Mouse (Mus musculus) left cerebral cortex, adult 11 months (tissue): ENCODE measurements around the gene Pim3.

Experiments
- DNase-seq: peaks from one replicate; pipeline ENCODE4 v3.0.0; 2022; ENCODE audit warnings: low spot score

Gene Pim3

DNA sequence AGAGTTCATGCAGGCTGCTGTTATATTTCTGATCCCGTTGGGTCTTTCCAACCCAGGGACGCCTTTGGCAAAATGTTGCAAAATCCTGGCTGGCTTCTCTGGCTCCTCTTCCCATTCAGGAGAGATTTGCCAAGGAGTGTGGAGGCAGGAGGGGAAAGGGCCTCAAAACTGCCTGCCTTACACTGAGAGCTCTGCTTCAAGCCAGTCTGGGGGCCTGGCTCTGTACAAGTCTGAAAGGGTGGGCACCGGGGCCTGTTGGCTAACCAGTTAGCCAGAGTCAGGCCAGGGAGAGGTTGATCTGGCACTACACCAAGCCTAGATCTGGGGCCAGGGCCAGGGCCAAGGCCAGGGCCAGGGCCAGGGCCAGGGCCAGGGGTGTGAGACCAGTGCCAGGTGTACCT, 3.8 kb upstream of the Pim3 start:
- no peak for DNase-seq

DNA sequence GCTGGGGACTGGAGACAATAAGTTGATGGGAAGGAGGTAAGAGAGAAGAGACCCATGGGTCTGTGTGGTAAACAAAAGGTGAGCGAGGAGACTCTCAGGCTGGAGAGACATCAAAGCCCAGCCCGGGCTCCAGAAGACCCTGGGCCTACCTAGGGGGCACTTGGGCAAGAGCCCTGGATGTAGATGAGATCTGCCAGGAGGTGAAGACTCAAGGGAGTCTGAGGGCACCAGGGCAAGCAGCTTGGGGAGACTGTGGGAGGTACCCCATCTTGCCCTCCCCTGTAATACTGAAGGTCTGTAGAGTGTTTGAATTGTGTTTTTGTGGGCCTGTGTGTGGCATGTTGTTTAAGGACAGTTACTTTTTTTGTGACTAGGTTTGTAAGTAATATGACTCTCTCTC, 3.3 kb upstream of the Pim3 start:
- DNase-seq, result no peak

DNA sequence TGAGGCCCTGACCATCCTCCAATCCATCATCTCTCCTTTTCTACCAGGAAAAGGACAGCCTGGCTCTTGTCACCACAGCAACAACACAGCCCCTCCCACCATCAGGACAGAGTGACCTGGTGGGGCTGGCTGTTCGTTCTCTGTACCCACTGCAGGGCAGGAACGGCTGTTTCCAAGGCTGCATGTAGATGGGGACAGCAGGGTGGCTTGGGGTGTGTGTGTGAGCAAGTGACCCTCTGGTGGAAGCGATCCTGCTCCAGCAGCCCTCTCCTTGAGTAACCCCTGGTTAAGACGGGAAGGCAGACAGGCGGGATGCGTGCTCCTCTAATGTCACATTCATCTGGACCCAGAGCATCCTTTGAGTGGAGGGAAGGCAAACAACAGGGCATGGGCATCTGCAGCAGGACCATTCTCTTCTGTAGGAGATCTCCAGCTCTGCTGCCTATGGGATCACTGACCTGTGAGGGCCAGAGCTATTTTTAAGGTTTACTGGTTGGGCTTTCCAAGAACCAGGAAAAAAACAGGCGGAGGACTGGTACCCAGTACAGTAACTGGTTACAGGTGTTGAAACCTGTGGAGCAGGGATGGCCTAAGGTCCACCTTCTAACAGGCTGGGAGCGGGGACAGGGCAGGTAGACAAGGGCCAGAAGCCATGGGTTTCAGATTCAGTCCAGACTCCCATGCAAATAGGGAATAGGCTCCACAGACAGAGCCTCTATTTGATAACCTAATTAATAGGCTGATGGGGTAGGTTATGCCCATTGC, 2.6 kb upstream of the Pim3 start:
- DNase-seq, result no peak

DNA sequence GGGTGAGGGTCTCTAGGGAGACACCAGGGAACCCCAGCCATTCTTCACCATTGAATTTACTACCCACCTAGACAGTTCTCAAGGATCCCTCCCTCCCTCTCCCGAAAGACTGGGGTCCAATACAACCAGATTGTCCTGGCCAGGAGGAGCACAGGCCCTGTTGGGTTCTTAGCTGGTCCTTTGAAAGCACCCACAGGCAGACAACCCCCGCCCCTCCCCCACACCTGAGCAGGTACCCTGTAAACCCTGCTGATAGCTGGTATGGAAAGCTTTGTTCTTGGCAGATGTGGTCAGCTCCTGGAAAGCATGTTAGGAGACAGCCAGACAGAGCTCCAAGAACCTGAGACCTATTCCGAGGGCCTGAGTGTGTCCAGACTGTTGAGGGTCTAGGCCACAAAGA, 1.2 kb upstream of the Pim3 start:
- DNase-seq, result no peak

DNA sequence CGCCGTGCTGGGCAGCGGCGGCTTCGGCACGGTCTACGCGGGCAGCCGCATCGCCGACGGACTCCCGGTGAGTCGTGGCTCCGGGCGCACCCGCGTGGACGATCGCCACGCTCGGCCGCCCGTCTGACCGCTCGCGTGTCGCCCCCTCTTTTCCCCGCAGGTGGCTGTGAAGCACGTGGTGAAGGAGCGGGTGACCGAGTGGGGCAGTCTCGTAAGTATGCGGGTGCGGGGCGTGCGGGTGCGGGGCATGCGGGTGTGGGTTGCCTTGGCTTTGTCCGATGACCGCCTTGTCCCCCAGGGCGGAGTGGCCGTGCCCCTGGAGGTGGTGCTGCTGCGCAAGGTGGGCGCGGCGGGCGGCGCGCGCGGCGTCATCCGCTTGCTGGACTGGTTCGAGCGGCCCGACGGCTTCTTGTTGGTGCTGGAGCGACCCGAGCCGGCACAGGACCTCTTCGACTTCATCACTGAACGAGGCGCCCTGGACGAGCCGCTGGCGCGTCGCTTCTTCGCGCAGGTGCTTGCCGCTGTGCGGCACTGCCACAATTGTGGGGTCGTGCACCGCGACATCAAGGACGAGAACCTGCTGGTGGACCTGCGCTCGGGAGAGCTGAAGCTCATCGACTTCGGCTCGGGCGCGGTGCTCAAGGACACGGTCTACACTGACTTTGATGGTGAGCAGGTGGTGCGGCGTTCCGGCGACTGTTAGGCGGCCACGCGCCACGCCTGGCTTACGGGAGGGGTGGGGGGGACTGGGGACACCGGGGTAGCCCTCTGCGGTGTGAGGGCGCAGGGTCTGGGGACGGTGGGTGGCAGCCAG, 1.1 kb downstream of the Pim3 start:
- DNase-seq, result no peak

DNA sequence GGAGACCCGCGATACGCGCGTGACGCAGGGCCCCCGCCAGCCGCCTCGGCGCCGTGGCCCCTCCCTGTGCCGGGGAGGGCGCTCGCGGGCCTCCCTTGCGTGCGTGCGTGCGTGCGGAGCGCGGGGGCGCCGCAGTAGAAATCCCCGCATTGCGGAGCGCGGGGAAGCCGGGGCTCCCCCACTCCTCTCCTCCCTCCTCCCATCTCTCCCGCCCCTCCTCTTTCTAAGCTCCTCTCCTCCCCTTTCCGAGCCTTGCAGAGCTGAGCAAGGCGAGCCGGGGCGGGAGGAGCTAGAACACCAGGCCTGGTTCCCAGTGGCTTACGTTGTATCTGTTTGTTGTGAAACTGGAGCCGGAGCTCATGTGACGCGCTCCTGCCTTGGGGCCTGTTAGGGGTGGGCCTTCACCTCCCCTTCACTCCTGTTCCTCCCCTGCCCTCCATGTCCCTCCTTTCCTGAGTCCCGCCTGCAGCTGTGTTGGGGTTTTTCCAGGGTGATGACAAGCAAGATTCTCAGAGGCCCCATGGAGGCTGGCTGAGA, 1.8 kb downstream of the Pim3 start:
- DNase-seq, result peak; percentile 86

DNA sequence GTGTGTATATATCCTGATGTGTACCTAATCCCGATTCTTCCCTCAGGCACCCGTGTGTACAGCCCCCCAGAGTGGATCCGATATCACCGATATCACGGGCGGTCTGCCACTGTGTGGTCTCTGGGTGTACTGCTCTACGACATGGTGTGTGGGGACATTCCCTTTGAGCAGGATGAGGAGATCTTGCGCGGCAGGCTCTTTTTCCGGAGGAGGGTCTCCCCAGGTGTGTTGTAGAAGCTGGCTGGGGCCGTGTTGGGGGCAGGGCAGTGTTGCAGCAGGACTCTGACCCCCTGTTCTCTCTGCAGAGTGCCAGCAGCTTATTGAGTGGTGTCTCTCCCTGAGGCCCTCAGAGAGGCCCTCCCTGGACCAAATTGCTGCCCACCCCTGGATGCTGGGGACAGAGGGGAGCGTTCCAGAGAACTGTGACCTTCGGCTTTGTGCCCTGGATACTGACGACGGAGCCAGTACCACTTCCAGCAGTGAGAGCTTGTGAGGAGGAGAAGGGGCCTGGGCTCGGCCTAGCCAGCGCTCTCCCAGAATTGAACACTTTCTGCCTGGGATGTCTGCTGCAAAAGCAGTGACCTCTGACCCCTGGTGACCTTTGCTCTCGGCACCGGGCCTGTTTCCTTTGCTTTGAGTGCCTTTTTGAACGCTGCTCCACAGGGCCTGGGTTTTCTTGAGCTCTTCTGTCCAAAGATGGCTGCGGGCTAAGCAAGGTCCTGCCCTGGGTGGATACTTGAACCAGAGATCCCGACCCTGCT, 2.5 kb downstream of the Pim3 start:
- no peak for DNase-seq

DNA sequence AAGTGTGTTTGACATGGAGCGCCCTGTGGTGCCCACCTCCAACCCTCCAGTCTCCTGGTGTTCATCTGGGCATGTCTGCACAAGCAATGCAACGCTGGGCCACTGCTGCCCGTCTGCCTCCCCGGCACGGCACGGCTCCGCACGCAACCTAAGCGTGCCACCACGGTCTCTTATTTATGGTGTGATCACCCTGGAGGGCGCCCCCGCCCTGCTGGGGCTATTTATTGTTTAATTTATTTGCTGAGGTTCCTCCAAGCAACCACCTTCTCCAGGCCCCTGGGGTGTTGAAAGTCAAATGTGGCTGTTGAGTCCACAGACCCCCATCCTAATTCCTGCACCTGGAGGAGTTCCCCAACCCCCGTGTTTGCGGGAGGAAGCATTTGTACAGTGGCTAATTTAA, 3.1 kb downstream of the Pim3 start:
- no peak for DNase-seq

DNA sequence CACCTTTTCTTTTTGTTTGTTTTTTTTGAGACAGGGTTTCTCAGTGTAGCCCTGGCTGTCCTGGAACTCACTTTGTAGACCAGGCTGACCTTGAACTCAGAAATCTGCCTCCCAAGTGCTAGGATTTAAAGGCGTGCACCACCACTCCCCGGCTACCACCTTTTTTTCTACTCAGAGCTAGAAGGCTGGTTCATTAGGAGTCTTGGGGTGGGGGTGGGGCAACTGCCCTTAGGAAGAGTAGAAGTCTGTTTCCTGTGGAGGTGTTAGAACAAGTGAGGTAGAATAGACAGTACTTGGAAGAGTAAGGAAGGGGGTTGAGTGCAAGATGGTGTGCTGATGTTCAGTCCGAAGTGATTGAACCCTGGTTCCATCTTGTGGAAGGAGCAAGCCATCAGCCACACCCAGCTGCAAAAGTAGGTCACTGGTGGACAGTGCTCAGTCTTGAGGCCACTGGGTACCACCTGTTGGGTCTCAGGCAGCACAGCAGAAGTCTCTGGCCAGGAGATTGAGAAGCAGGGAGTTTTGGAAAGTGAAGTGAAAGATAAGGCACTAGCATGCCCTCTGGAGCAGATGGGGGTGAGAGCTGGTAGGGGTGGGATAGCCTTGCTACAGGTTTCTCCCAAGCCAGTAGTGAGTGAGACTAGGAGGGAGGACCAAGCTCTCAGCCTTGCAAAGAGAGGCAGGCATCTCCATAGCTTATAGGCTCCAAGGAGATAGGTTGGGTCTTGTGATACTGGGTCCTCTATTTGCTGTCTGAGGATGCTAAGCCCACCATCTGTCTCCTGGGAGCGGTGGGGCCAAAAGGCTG, 4.1 kb downstream of the Pim3 start:
- no peak for DNase-seq

DNA sequence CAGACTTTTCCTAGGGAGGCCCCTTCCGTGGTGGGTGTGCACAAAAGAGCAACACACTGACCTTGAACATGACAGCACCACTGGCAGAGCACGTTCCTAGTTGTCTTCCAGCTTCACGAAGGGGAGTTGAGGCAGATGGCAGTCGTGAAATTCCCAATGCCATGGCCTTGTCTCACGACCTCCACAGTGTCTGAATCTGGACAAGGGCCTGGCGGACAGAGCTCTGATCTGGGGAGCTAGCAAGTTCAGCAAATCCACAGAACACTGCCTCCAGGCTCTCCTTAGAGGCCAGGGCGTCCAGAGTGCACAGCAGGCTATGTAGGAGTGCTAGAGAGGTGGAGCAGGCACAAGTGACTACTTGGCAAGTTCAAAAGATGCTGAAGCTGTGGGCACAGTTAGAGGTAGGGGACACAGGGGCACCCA, 5.0 kb downstream of the Pim3 start:
- no peak for DNase-seq

DNA sequence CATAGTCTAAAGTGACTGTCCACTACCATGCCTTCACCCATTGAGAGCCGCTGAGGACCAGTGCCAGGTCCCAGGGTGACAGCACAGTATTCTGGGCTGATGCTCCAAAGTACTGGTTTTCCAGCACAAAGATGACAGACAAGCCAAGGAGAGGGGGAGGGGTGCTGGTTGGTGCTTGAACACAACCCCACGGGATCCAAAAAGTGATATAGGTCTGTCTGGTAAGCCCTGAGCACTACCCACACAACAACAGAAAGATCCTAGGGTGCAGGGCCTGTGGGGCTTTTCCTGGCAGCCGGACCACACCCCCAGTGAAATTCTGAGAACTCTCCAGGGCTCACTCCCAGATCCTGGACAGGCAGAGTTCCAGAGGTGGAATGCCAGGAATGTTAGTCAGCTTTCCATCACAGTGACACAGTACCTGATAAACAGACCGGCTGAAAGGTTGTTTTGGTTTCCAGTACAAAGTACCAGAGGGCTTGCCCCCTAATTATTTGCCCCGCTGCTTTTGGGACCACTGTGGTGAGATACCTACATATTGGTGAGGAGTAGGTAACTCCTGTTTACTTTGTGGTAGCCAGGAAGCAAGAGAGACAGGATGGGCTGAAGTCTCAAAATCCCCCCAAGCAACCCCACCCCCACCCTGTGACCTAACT, 5.5 kb downstream of the Pim3 start:
- DNase-seq, result no peak

DNA sequence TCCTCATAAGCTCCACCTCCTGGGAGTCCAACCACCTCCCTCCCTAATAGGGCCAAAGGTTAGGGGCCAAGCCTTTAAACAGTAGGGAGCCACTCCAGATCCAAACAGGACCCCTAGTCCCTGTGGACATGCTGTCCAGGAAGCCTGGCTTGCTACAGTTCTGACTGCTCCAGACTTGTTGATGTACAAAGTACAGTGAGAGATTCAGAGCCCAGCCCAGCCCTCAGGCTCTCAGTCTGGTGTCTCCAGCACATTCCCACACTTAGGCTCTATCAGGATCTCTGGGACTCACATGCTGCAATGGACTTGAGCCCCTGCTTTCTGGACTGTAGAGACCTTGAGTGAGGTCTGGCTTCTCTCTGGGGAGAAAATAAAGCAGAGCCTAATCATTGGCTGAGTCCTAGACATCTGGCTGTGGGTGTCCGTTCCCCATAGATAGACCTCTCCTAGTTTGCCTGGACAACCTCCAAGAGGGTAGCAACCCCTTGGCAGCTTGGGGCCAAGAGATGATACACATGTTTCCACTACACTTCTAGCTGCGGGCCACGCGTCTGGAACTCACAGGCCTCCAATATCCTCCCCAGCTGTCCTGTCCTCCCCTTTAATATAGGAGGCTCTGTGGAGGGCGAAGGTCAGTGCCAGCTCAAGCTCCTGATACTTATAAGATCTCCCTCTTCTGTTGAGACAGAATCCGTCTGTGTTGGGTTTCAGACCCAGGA, 6.2 kb downstream of the Pim3 start:
- no peak for DNase-seq

DNA sequence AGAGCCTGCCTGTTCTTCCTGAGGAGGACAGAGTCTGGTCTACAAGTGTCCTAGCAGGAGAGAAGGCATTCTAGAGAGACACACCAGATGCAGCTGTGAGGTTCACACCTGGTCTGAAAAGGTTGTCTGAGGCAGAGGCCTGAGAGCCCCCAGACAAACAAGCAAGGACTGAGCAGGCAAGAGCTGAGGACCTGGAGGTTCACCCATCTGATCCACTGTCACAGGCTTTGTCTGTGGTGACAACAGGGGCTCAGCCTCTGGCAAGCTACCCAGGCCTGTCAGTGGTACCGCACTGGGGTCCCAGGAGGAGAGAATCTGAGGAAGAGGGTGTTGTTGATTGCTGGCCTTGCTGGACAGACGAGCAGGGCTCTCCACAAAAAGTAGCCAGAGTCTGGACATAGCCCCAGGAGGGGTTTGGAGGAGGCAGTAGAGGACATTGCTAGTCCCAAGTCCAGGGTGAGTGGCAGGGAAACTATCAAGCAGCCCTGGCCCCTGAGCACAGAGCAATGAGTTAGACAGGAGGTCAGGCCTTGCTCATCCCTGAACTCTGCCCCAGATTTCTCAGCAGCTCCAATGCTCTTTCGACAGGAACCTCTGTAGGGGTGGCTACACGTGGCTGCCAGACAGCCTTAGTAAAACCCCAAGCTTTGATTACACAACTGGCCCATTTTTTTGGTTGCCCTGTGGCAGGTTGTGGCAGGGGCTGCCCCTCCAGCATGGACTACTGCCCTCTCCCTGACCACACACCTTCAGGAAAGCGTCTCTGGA, 8.6 kb downstream of the Pim3 start:
- DNase-seq, result no peak

DNA sequence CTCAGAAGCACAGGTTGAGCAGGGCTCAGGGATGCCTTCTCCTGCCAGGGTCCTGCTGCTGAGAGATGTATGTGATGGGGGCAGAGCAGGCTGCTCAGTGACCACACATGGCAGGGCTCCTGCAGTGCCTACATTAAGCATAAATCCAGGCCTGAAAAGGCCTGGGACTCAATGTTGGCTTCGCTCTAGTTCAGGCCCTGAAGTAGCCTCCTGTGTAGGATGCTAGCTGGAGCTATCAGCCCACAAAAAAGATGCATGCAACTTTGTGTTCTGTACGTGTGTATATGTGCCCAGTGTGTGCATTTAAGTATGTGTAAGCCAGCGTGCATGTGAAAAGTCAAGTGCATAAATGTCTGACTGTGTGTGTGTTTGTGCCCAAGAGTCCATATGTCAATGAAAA, 12.1 kb downstream of the Pim3 start:
- DNase-seq, result no peak

DNA sequence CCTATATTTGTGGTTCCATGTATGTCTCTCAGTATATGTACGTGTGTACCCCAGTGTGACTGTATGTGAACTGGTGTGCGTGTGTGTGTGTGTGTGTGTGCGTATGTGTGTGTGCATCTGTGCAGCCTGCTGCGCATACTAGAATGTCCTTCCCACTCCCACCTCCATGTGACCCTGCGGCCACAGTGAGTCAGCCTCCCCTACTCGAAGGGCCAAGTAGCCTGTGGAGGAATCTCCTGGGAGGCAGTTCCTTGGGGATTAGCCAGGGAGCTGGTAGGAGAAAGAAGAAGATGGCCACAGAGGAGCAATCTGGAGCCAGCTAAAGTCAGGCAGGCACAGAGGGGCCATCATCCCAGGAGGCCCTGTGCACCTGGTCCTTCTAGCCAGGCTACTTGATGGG, 12.5 kb downstream of the Pim3 start:
- no peak for DNase-seq

DNA sequence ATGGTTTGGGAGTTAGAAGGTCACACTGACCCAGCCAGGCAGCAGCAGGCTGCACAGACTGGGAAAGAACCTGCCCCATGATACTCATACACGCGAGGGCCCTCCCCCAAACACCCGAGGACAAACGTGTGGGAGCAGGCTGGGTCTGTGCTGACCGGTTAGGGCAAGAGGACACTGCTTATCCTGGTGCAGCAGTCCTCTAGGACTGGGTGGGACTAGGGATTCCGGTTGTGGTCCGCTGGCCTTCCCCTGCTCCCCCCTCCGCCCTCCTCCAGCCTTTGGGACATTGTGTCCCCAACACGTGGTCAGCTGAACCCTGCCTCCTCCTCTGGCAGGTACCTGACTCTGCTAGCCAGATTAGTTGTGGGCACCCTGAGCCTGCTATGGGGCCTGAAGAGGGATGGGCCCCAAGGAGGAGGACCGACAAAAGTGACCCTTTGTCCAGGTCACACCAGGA, 13.7 kb downstream of the Pim3 start:
- DNase-seq, result no peak

DNA sequence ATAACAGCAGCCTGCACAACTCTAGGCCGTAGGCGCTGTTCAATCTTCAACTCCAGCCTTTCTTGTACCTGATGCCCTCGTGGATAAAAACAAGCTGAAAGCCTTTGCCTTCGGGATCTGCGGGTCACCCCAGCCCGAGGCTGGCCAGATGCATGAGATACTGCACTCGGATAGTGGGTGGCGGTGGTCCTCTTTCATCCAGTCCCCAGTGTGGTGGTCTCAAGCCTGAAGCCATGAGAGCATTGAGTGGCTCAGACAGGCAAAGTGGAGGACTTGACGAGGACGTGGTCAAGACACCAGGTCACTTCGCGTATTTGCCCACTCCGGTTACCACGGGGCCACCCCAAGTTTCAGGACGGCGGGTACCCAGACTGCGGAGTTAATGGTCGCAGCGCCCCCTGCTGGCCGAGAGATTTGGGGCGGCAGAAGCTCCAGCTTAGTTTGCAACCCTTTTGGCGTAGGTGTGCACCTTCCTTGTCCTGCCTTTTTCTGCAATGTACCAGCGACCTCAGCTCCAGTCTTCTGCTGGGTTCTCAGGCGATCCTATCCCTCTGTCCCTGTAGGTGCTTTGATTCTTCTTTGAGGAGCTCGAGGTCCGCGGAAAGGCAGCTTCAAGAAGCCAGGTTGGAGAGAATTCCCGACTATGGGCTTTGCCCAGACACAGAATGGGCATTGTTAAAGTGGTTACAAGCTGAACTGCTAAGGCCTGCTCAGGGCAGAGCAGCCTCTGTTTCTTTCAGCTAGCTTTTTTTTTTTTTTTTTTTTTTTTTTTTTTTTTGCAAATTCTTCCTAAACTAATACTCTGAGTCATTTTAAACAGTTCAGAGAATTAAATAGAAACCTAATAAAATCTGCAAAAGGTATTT, 14.4 kb downstream of the Pim3 start:
- no peak for DNase-seq

DNA sequence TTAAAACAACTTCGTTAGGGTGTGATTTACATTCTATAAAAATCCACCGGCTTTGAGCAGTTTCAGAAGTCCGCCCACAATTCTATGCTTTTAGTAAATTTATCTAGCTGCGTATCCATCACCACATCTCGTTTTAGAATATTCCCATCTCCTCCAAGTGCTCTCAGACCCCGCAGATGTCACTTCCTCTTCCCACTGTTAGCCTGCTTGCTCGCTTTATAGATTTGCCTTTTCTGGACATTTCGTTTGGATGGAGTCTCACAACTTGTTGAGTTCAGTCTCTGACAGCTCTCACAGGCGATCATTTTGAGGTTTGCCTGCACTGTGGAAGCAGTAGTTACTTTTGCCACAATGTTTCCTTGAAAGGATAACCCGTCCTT, 15.0 kb downstream of the Pim3 start:
- DNase-seq, result no peak
